Mouse (Mus musculus): ENCODE results near the gene Gm38394. TPM values are rescaled to one million over a fixed set of nuclear protein-coding genes. Genes with fewer than 3 reads are reported as not detected.

The Gm38394 gene
- polyA plus RNA-seq, 1 experiment from 2014 or later = 2.7 TPM

GRCm38 (mm10) chr1:133645652-133646051 lies 15.5 kb downstream of the Gm38394 start:
- WGBS = 89% methylated on average over 5 of the region's 5 CpGs
- H3K4me3 ChIP-seq (ENCODE audit: low read depth, low read length) = no peak overlapping the region
- no peaks in the 10 kb centered on the region for H3K4me1 ChIP-seq (replicated peaks; ENCODE audit: control insufficient read depth, insufficient read depth)
- no peaks in the 10 kb centered on the region for H3K27me3 ChIP-seq (ENCODE audit: control insufficient read depth, insufficient read depth, low read length)
- H3K9ac ChIP-seq (ENCODE audit: low read length) = no peak overlapping the region
- DNase-seq (ENCODE audit: low spot score) = no peak
- ATAC-seq (ENCODE audit: low FRiP score, low TSS enrichment) = no peak
- H3K27ac ChIP-seq (replicated peaks) = no peak overlapping the region
- H3K4me2 ChIP-seq (replicated peaks; ENCODE audit: low read depth) = no peak overlapping the region
- peaks cover 32% of the 10 kb centered on the region for H3K36me3 ChIP-seq (ENCODE audit: control insufficient read depth, insufficient read depth, low read length)
- no peaks in the 10 kb centered on the region for H3K9me3 ChIP-seq (ENCODE audit: control insufficient read depth, low read length)
- TF ChIP-seq EP300 (optimal IDR thresholded peaks at IDR 0.05) (no peak), CTCF (IDR thresholded peaks at IDR 0.05; ENCODE audit: low read depth) (no peak)

- Histone ChIP-seq H3K4me3 (ENCODE audit: low read depth, low read length) (no peak overlapping the region), H3K36me3 (ENCODE audit: control insufficient read depth, insufficient read depth, low read length) (peaks cover 56% of the 10 kb centered on the region), H3K9ac (ENCODE audit: low read length) (no peak overlapping the region), H3K27me3 (ENCODE audit: control insufficient read depth, insufficient read depth, low read length) (no peaks in the 10 kb centered on the region), H3K4me1 (replicated peaks; ENCODE audit: control insufficient read depth, insufficient read depth) (no peaks in the 10 kb centered on the region), H3K27ac (replicated peaks) (no peak overlapping the region), H3K9me3 (ENCODE audit: control insufficient read depth, low read length) (no peaks in the 10 kb centered on the region), H3K4me2 (replicated peaks; ENCODE audit: low read depth) (no peak overlapping the region)
- ATAC-seq (ENCODE audit: low FRiP score, low TSS enrichment) (no peak), DNase-seq (ENCODE audit: low spot score) (no peak)
- 85% methylated on average over 2 of the region's 2 CpGs for WGBS
- TF ChIP-seq CTCF (IDR thresholded peaks at IDR 0.05; ENCODE audit: low read depth) (no peak), EP300 (optimal IDR thresholded peaks at IDR 0.05) (no peak)
Measured at GRCm38 (mm10) chr1:133641163-133641562, 20.0 kb downstream of the Gm38394 start.

DNA sequence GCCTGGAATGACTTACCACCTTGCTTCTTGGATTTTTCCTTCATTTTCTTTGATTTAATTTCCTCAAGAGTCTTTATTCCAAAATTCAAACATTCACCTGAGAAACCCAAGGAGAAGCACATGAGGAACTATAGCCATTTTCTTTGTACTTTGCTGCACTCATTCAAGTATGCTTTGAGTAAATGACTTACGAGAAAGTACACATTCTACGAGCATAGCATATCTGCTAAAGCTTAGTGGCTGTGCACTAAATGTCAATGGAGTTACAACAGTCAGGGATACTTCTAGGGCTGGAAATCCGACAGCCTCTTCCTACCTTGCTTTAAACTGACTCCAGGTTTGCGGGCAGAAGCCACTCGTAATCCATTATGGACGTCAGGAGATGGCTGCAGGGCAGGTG lies 22.6 kb downstream of the Gm38394 start:
- TF ChIP-seq CTCF (IDR thresholded peaks at IDR 0.05; ENCODE audit: low read depth) (no peak), EP300 (optimal IDR thresholded peaks at IDR 0.05) (no peak)
- Histone ChIP-seq H3K4me3 (ENCODE audit: low read depth, low read length) (no peak overlapping the region), H3K9me3 (ENCODE audit: control insufficient read depth, low read length) (no peaks in the 10 kb centered on the region), H3K27me3 (ENCODE audit: control insufficient read depth, insufficient read depth, low read length) (no peaks in the 10 kb centered on the region), H3K36me3 (ENCODE audit: control insufficient read depth, insufficient read depth, low read length) (peaks cover 56% of the 10 kb centered on the region), H3K4me2 (replicated peaks; ENCODE audit: low read depth) (no peak overlapping the region), H3K27ac (replicated peaks) (no peak overlapping the region), H3K4me1 (replicated peaks; ENCODE audit: control insufficient read depth, insufficient read depth) (no peaks in the 10 kb centered on the region), H3K9ac (ENCODE audit: low read length) (no peak overlapping the region)
- no peak for ATAC-seq (ENCODE audit: low FRiP score, low TSS enrichment)
- no peak for DNase-seq (ENCODE audit: low spot score)
- WGBS = 86% methylated on average over 6 of the region's 6 CpGs

DNA sequence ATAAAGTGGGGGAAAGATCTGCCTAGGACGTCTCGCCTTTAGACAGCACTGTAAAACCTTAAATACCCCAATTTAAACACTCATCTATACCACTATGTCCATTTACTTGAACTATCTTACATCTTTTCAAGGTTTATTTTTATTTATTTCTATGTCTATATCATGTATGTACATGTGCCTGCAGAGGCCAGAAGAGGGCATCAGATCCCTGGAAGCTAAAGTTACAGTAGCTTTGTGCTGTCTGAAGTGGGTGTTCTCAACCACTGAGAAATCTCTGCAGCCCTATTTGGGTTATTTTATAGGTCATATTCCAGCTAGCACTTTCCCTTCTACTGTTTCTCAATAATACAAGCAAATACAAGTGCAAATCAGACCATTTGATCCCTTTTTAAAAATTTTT lies 28.9 kb downstream of the Gm38394 start:
- peaks cover 28% of the 10 kb centered on the region for H3K36me3 ChIP-seq (ENCODE audit: control insufficient read depth, insufficient read depth, low read length)
- no peak for TF ChIP-seq EP300 (optimal IDR thresholded peaks at IDR 0.05)
- peak; percentile 58 for TF ChIP-seq CTCF (IDR thresholded peaks at IDR 0.05; ENCODE audit: low read depth)
- H3K9ac ChIP-seq (ENCODE audit: low read length) = no peak overlapping the region
- H3K4me1 ChIP-seq (replicated peaks; ENCODE audit: control insufficient read depth, insufficient read depth) = no peaks in the 10 kb centered on the region
- WGBS = 88% methylated on average over 2 of the region's 2 CpGs
- H3K4me2 ChIP-seq (replicated peaks; ENCODE audit: low read depth) = no peak overlapping the region
- H3K4me3 ChIP-seq (ENCODE audit: low read depth, low read length) = no peak overlapping the region
- ATAC-seq (ENCODE audit: low FRiP score, low TSS enrichment) (no peak), DNase-seq (ENCODE audit: low spot score) (no peak)
- no peaks in the 10 kb centered on the region for H3K27me3 ChIP-seq (ENCODE audit: control insufficient read depth, insufficient read depth, low read length)
- H3K9me3 ChIP-seq (ENCODE audit: control insufficient read depth, low read length) = no peaks in the 10 kb centered on the region
- no peak overlapping the region for H3K27ac ChIP-seq (replicated peaks)

- H3K4me1 ChIP-seq (replicated peaks; ENCODE audit: control insufficient read depth, insufficient read depth) = no peaks in the 10 kb centered on the region
- TF ChIP-seq CTCF (IDR thresholded peaks at IDR 0.05; ENCODE audit: low read depth) (no peak), EP300 (optimal IDR thresholded peaks at IDR 0.05) (no peak)
- no peaks in the 10 kb centered on the region for H3K9me3 ChIP-seq (ENCODE audit: control insufficient read depth, low read length)
- no peak overlapping the region for H3K4me2 ChIP-seq (replicated peaks; ENCODE audit: low read depth)
- no peak overlapping the region for H3K27ac ChIP-seq (replicated peaks)
- H3K4me3 ChIP-seq (ENCODE audit: low read depth, low read length) = no peak overlapping the region
- WGBS = 64% methylated on average over 2 of the region's 2 CpGs
- peaks cover 44% of the 10 kb centered on the region for H3K36me3 ChIP-seq (ENCODE audit: control insufficient read depth, insufficient read depth, low read length)
- ATAC-seq (ENCODE audit: low FRiP score, low TSS enrichment) (no peak), DNase-seq (ENCODE audit: low spot score) (no peak)
- H3K27me3 ChIP-seq (ENCODE audit: control insufficient read depth, insufficient read depth, low read length) = no peaks in the 10 kb centered on the region
- no peak overlapping the region for H3K9ac ChIP-seq (ENCODE audit: low read length)
Measured at GRCm38 (mm10) chr1:133625052-133625451, 36.1 kb downstream of the Gm38394 start.

DNA sequence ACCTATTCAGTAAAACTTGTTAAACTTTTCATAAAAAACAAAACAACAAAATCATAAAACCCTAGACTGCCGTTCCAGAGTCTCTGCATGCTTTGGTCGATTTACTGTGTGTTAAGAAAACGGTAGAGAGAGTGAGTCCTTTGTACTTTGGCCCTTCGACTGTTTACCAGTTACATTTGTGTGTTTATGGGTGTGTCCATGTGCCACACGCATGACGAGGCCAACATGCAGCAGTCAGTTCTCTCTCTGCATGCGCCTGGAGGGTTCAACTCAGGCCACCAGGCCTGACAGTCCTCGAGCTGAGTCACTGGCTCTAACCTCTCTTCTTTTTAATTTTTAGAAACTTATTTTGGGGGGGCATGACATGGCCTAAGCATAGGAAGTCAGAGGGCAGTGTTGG lies 42.8 kb downstream of the Gm38394 start:
- WGBS = 46% methylated on average over 8 of the region's 8 CpGs
- DNase-seq (ENCODE audit: low spot score) = peak; percentile 67

More for the DNA sequence above, 42.8 kb downstream of the Gm38394 start:
- peaks cover 23% of the 10 kb centered on the region for H3K36me3 ChIP-seq (ENCODE audit: control insufficient read depth, insufficient read depth, low read length)
- no peaks in the 10 kb centered on the region for H3K9me3 ChIP-seq (ENCODE audit: control insufficient read depth, low read length)
- no peak for TF ChIP-seq EP300 (optimal IDR thresholded peaks at IDR 0.05)
- H3K9ac ChIP-seq (ENCODE audit: low read length) = no peak overlapping the region
- H3K4me2 ChIP-seq (replicated peaks; ENCODE audit: low read depth) = no peak overlapping the region
- H3K4me1 ChIP-seq (replicated peaks; ENCODE audit: control insufficient read depth, insufficient read depth) = no peaks in the 10 kb centered on the region
- H3K4me3 ChIP-seq (ENCODE audit: low read depth, low read length) = no peak overlapping the region
- no peaks in the 10 kb centered on the region for H3K27me3 ChIP-seq (ENCODE audit: control insufficient read depth, insufficient read depth, low read length)
- ATAC-seq (ENCODE audit: low FRiP score, low TSS enrichment) = peak; percentile 94
- no peak overlapping the region for H3K27ac ChIP-seq (replicated peaks)

All from stomach, postnatal 0 days (tissue).